Mouse (Mus musculus) forebrain, postnatal 0 days (tissue): ENCODE measurements around the gene Pam. TPM values are rescaled to one million over a fixed set of nuclear protein-coding genes. Genes with fewer than 3 reads are reported as not detected.
A peak's percentile ranks its signal among the peaks of the same experiment; 100 is the strongest.

Experiments
- ATAC-seq: fragments of 200-750 bp; cut with Nextera tagmentation; 2 replicates; pipeline ENCODE4 v1.8.0; 2017; ENCODE audit warnings: mild to moderate bottlenecking, moderate library complexity
- DNase-seq: peaks from one replicate; pipeline ENCODE4 v3.0.0-alpha.2; 2015
- H3K27ac ChIP-seq: fragments of 300-500 bp; sonication (generic); 2 replicates; pipeline ENCODE4 v1.5.1; 2014; ENCODE audit warnings: low read depth, mild to moderate bottlenecking, antibody characterized with exemption, low read length, moderate library complexity, mixed read lengths
- H3K27me3 ChIP-seq: fragments of 300-500 bp; sonication (generic); 2 replicates; pipeline ENCODE4 v1.6.1; 2014; ENCODE audit warnings: mild to moderate bottlenecking, low read length, mixed read lengths; ENCODE audit not compliant: insufficient read depth
- H3K36me3 ChIP-seq: fragments of 300-500 bp; sonication (generic); 2 replicates; pipeline ENCODE4 v1.6.1; 2014; ENCODE audit warnings: mild to moderate bottlenecking, moderate library complexity; ENCODE audit not compliant: insufficient read depth
- H3K4me1 ChIP-seq: fragments of 300-500 bp; sonication (generic); 2 replicates; pipeline ENCODE4 v1.6.1; 2014; ENCODE audit warnings: antibody characterized with exemption; ENCODE audit not compliant: insufficient read depth
- H3K4me2 ChIP-seq: fragments of 300-500 bp; sonication (generic); 2 replicates; pipeline ENCODE4 v1.6.1; 2014; ENCODE audit warnings: low read depth, mild to moderate bottlenecking, moderate library complexity
- H3K4me3 ChIP-seq: fragments of 300-500 bp; sonication (generic); 2 replicates; pipeline ENCODE4 v1.5.1; 2014; ENCODE audit warnings: low read depth, low read length, mixed read lengths
- H3K9ac ChIP-seq: fragments of 300-500 bp; sonication (generic); 2 replicates; pipeline ENCODE4 v1.6.1; 2014; ENCODE audit warnings: mild to moderate bottlenecking
- H3K9me3 ChIP-seq: fragments of 300-500 bp; sonication (generic); 2 replicates; pipeline ENCODE4 v1.6.1; 2016; ENCODE audit warnings: low read length
- CTCF ChIP-seq: sonication (generic); IDR thresholded peaks from 2 replicates; pipeline ENCODE4 v1.5.1; 2016; ENCODE audit warnings: antibody characterized with exemption, control low read depth, low read depth
- WGBS: fragments of 180-500 bp; shearing (Covaris S2); extraction: QIAGEN DNeasy Blood & Tissue Kit; methylation state at CpG from one replicate; pipeline ENCODE4 v1.1.7; 2014; 5-methylcytosine and 5-hydroxymethylcytosine counted together
- polyA plus RNA-seq: library from polyadenylated mRNA; unstranded; fragments of >200 nt; fragmentation: Nextera tagmentation; extraction: Ambion mirVana; gene quantifications from 2 replicates; pipeline ENCODE4 v1.2.1, GENCODE M21; 2015
- total RNA-seq: library from RNA; depleted of rRNA; stranded (reverse); fragments of >200 nt; gene quantifications from 2 replicates; pipeline ENCODE4 v1.2.3, GENCODE M21; 2014

Gene Pam
- total and polyA plus RNA-seq, 2 experiments from 2014 or later: 43.7 to 93.3 TPM

- ATAC-seq (no peak), DNase-seq (no peak)
- Histone ChIP-seq H3K27me3 (no peaks in the 10 kb centered on the region), H3K4me3 (no peak overlapping the region), H3K4me2 (no peak overlapping the region), H3K9me3 (no peaks in the 10 kb centered on the region), H3K36me3 (no peaks in the 10 kb centered on the region), H3K4me1 (peaks cover 2% of the 10 kb centered on the region), H3K9ac (no peak overlapping the region), H3K27ac (no peak overlapping the region)
- no peak for TF ChIP-seq CTCF
- WGBS: 8% methylated on average over 2 of the region's 2 CpGs
Observed at GRCm38 (mm10) chr1:98042425-98042824, 53.0 kb downstream of the Pam start.

- DNase-seq (no peak), ATAC-seq (no peak)
- no peak overlapping the region for H3K9ac ChIP-seq
- no peak for TF ChIP-seq CTCF
- H3K9me3 ChIP-seq: no peaks in the 10 kb centered on the region
- no peaks in the 10 kb centered on the region for H3K27me3 ChIP-seq
- no peaks in the 10 kb centered on the region for H3K4me1 ChIP-seq
- no peak overlapping the region for H3K4me3 ChIP-seq
- no peak overlapping the region for H3K27ac ChIP-seq
- no peaks in the 10 kb centered on the region for H3K36me3 ChIP-seq
- H3K4me2 ChIP-seq: no peak overlapping the region
- 84% methylated on average over 3 of the region's 3 CpGs for WGBS
Observed at GRCm38 (mm10) chr1:98038252-98038651, 57.2 kb downstream of the Pam start.

- H3K36me3 ChIP-seq: no peaks in the 10 kb centered on the region
- WGBS: 84% methylated on average over 2 of the region's 2 CpGs
- H3K27ac ChIP-seq: no peak overlapping the region
- H3K27me3 ChIP-seq: no peaks in the 10 kb centered on the region
- H3K9me3 ChIP-seq: no peaks in the 10 kb centered on the region
- H3K4me3 ChIP-seq: no peak overlapping the region
- DNase-seq (no peak), ATAC-seq (no peak)
- H3K9ac ChIP-seq: no peak overlapping the region
- TF ChIP-seq CTCF: no peak
- H3K4me2 ChIP-seq: no peak overlapping the region
- no peaks in the 10 kb centered on the region for H3K4me1 ChIP-seq
Observed at GRCm38 (mm10) chr1:98035736-98036135, 59.7 kb downstream of the Pam start.

GRCm38 (mm10) chr1:98031802-98032201, 63.6 kb downstream of the Pam start:
- no peaks in the 10 kb centered on the region for H3K9me3 ChIP-seq
- H3K27ac ChIP-seq: 0 out of 2 replicates have a peak overlapping the region, but pooled peaks have one; percentile 50
- 43% methylated on average over 8 of the region's 8 CpGs for WGBS
- no peaks in the 10 kb centered on the region for H3K27me3 ChIP-seq
- ATAC-seq (peak; percentile 95), DNase-seq (peak; percentile 81)
- no peak overlapping the region for H3K9ac ChIP-seq
- H3K4me3 ChIP-seq: no peak overlapping the region
- TF ChIP-seq CTCF: peak; percentile 57
- no peaks in the 10 kb centered on the region for H3K4me1 ChIP-seq
- H3K4me2 ChIP-seq: no peak overlapping the region
- no peaks in the 10 kb centered on the region for H3K36me3 ChIP-seq

GRCm38 (mm10) chr1:98029025-98029424, 66.4 kb downstream of the Pam start:
- H3K4me1 ChIP-seq: no peaks in the 10 kb centered on the region
- H3K36me3 ChIP-seq: no peaks in the 10 kb centered on the region
- DNase-seq (no peak), ATAC-seq (no peak)
- H3K27ac ChIP-seq: no peak overlapping the region
- no peak overlapping the region for H3K9ac ChIP-seq
- 85% methylated on average over 5 of the region's 5 CpGs for WGBS
- no peaks in the 10 kb centered on the region for H3K27me3 ChIP-seq
- no peak overlapping the region for H3K4me3 ChIP-seq
- no peak for TF ChIP-seq CTCF
- H3K9me3 ChIP-seq: no peaks in the 10 kb centered on the region
- no peak overlapping the region for H3K4me2 ChIP-seq

- no peak for ATAC-seq
- DNase-seq: no peak
- Histone ChIP-seq H3K4me1 (no peaks in the 10 kb centered on the region), H3K9ac (no peak overlapping the region), H3K4me2 (no peak overlapping the region), H3K27ac (no peak overlapping the region), H3K27me3 (no peaks in the 10 kb centered on the region), H3K9me3 (no peaks in the 10 kb centered on the region), H3K36me3 (no peaks in the 10 kb centered on the region), H3K4me3 (no peak overlapping the region)
- TF ChIP-seq CTCF: no peak
- 89% methylated on average over 5 of the region's 5 CpGs for WGBS
Observed at GRCm38 (mm10) chr1:98028468-98028867, 67.0 kb downstream of the Pam start.

- Histone ChIP-seq H3K9me3 (no peaks in the 10 kb centered on the region), H3K4me2 (no peak overlapping the region), H3K4me1 (no peaks in the 10 kb centered on the region), H3K27me3 (no peaks in the 10 kb centered on the region), H3K4me3 (no peak overlapping the region), H3K36me3 (no peaks in the 10 kb centered on the region), H3K27ac (no peak overlapping the region), H3K9ac (no peak overlapping the region)
- WGBS: 96% methylated on average over 4 of the region's 4 CpGs
- ATAC-seq (no peak), DNase-seq (no peak)
- TF ChIP-seq CTCF: no peak
Observed at GRCm38 (mm10) chr1:98027959-98028358, 67.5 kb downstream of the Pam start.
